Mouse (Mus musculus): ENCODE measurements around the gene Ptprd. TPM values are rescaled to one million over a fixed set of nuclear protein-coding genes. Genes with fewer than 3 reads are reported as not detected.

Ptprd gene
- polyA plus RNA-seq, 1 experiment from 2014 or later = 145 TPM

GRCm38 (mm10) chr4:76315977-76316376 is 1895.8 kb downstream of the Ptprd start:
- WGBS = 94% methylated on average over 2 of the region's 2 CpGs
- H3K4me2 ChIP-seq (ENCODE audit: low read depth, low read length) = no peak overlapping the region
- no peaks in the 10 kb centered on the region for H3K27me3 ChIP-seq (ENCODE audit: control insufficient read depth, insufficient read depth, low read length)
- no peak for ATAC-seq (ENCODE audit: low read depth)
- no peaks in the 10 kb centered on the region for H3K9me3 ChIP-seq (ENCODE audit: control insufficient read depth, low read length)
- no peak overlapping the region for H3K4me3 ChIP-seq (ENCODE audit: low read depth, low read length)
- H3K27ac ChIP-seq (ENCODE audit: low read depth, low read length) = no peak overlapping the region
- H3K4me1 ChIP-seq (ENCODE audit: control insufficient read depth, insufficient read depth, low read length) = peaks cover 14% of the 10 kb centered on the region
- H3K36me3 ChIP-seq (ENCODE audit: control insufficient read depth, insufficient read depth, low read length) = no peaks in the 10 kb centered on the region
- no peak overlapping the region for H3K9ac ChIP-seq (replicated peaks; ENCODE audit: low read depth, low read length)

GRCm38 (mm10) chr4:76313749-76314148 is 1898.0 kb downstream of the Ptprd start:
- no peak overlapping the region for H3K4me3 ChIP-seq (ENCODE audit: low read depth, low read length)

DNA sequence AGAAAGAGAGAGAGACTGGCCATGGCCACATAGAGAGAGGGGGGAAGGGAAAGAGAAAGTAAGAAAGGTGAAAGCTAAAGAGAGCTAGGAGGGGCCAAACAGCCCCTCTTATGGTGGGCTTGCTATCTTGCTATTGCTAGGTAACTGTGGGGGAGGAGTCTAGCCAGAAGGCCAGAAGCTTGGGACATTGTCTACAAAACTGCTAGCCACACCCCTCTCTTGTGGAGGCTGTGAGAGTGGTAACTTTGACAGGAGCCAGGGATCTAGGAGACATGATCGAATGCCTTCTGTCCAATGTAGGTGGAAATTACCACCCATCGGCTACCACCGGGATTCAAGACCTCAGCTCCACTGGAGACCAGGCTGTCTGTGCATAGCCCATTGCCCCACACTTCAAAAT is 1899.2 kb downstream of the Ptprd start:
- no peak overlapping the region for H3K27ac ChIP-seq (ENCODE audit: low read depth, low read length)
- no peaks in the 10 kb centered on the region for H3K36me3 ChIP-seq (ENCODE audit: control insufficient read depth, insufficient read depth, low read length)
- H3K4me2 ChIP-seq (ENCODE audit: low read depth, low read length) = no peak overlapping the region
- 84% methylated on average over 3 of the region's 3 CpGs for WGBS
- no peaks in the 10 kb centered on the region for H3K27me3 ChIP-seq (ENCODE audit: control insufficient read depth, insufficient read depth, low read length)
- peaks cover 14% of the 10 kb centered on the region for H3K4me1 ChIP-seq (ENCODE audit: control insufficient read depth, insufficient read depth, low read length)
- ATAC-seq (ENCODE audit: low read depth) = no peak
- H3K9me3 ChIP-seq (ENCODE audit: control insufficient read depth, low read length) = no peaks in the 10 kb centered on the region
- no peak overlapping the region for H3K9ac ChIP-seq (replicated peaks; ENCODE audit: low read depth, low read length)
- no peak overlapping the region for H3K4me3 ChIP-seq (ENCODE audit: low read depth, low read length)

More at GRCm38 (mm10) chr4:76313749-76314148, 1898.0 kb downstream of the Ptprd start:
- 51% methylated on average over 3 of the region's 3 CpGs for WGBS
- no peaks in the 10 kb centered on the region for H3K9me3 ChIP-seq (ENCODE audit: control insufficient read depth, low read length)
- no peak overlapping the region for H3K9ac ChIP-seq (replicated peaks; ENCODE audit: low read depth, low read length)
- peak overlapping the region; percentile 12 for H3K27ac ChIP-seq (ENCODE audit: low read depth, low read length)
- no peaks in the 10 kb centered on the region for H3K36me3 ChIP-seq (ENCODE audit: control insufficient read depth, insufficient read depth, low read length)
- H3K4me1 ChIP-seq (ENCODE audit: control insufficient read depth, insufficient read depth, low read length) = peaks cover 14% of the 10 kb centered on the region
- 0 out of 2 replicates have a peak, but pooled peaks have one; percentile 19 for ATAC-seq (ENCODE audit: low read depth)
- no peaks in the 10 kb centered on the region for H3K27me3 ChIP-seq (ENCODE audit: control insufficient read depth, insufficient read depth, low read length)
- H3K4me2 ChIP-seq (ENCODE audit: low read depth, low read length) = no peak overlapping the region

- no peak overlapping the region for H3K4me2 ChIP-seq (ENCODE audit: low read depth, low read length)
- 92% methylated on average over 5 of the region's 5 CpGs for WGBS
- H3K9me3 ChIP-seq (ENCODE audit: control insufficient read depth, low read length) = no peaks in the 10 kb centered on the region
- no peak for ATAC-seq (ENCODE audit: low read depth)
- H3K4me3 ChIP-seq (ENCODE audit: low read depth, low read length) = no peak overlapping the region
- H3K4me1 ChIP-seq (ENCODE audit: control insufficient read depth, insufficient read depth, low read length) = no peaks in the 10 kb centered on the region
- no peak overlapping the region for H3K9ac ChIP-seq (replicated peaks; ENCODE audit: low read depth, low read length)
- no peaks in the 10 kb centered on the region for H3K36me3 ChIP-seq (ENCODE audit: control insufficient read depth, insufficient read depth, low read length)
- no peak overlapping the region for H3K27ac ChIP-seq (ENCODE audit: low read depth, low read length)
- H3K27me3 ChIP-seq (ENCODE audit: control insufficient read depth, insufficient read depth, low read length) = no peaks in the 10 kb centered on the region
These were observed 1905.8 kb downstream of the Ptprd start for GRCm38 (mm10) chr4:76305987-76306386.

DNA sequence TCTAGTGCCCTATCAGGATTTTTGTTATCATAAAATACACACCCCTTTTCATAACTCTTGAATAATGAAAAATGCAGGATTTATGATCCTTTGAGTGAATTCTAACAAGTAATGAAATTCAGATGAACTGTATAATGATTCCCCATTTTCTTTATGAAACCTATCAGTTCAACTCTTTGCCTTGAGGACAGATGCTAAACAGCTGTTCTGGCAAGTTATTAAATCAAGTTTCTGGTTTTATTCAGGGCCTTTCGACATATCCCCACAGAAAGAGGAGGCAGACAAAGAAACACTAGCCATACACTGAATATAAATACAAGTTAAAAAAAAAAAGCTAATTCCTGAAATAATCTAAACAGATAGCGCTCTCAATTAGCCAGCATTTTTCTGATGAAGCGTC is 1914.4 kb downstream of the Ptprd start:
- ATAC-seq (ENCODE audit: low read depth) = no peak
- Histone ChIP-seq H3K27me3 (ENCODE audit: control insufficient read depth, insufficient read depth, low read length) (no peaks in the 10 kb centered on the region), H3K9me3 (ENCODE audit: control insufficient read depth, low read length) (no peaks in the 10 kb centered on the region), H3K9ac (replicated peaks; ENCODE audit: low read depth, low read length) (no peak overlapping the region), H3K4me2 (ENCODE audit: low read depth, low read length) (no peak overlapping the region), H3K4me3 (ENCODE audit: low read depth, low read length) (no peak overlapping the region), H3K4me1 (ENCODE audit: control insufficient read depth, insufficient read depth, low read length) (no peaks in the 10 kb centered on the region), H3K36me3 (ENCODE audit: control insufficient read depth, insufficient read depth, low read length) (no peaks in the 10 kb centered on the region), H3K27ac (ENCODE audit: low read depth, low read length) (no peak overlapping the region)
- 78% methylated on average over 3 of the region's 3 CpGs for WGBS

- no peak overlapping the region for H3K4me3 ChIP-seq (ENCODE audit: low read depth, low read length)
- H3K4me2 ChIP-seq (ENCODE audit: low read depth, low read length) = no peak overlapping the region
- H3K27ac ChIP-seq (ENCODE audit: low read depth, low read length) = no peak overlapping the region
- H3K9ac ChIP-seq (replicated peaks; ENCODE audit: low read depth, low read length) = no peak overlapping the region
- no peaks in the 10 kb centered on the region for H3K4me1 ChIP-seq (ENCODE audit: control insufficient read depth, insufficient read depth, low read length)
- no peaks in the 10 kb centered on the region for H3K9me3 ChIP-seq (ENCODE audit: control insufficient read depth, low read length)
- no peaks in the 10 kb centered on the region for H3K27me3 ChIP-seq (ENCODE audit: control insufficient read depth, insufficient read depth, low read length)
- WGBS = 84% methylated on average over 8 of the region's 8 CpGs
- H3K36me3 ChIP-seq (ENCODE audit: control insufficient read depth, insufficient read depth, low read length) = no peaks in the 10 kb centered on the region
- ATAC-seq (ENCODE audit: low read depth) = no peak
These were observed 1918.9 kb downstream of the Ptprd start for GRCm38 (mm10) chr4:76292733-76293357.

GRCm38 (mm10) chr4:76290484-76290818 is 1921.3 kb downstream of the Ptprd start:
- Histone ChIP-seq H3K27me3 (ENCODE audit: control insufficient read depth, insufficient read depth, low read length) (no peaks in the 10 kb centered on the region), H3K9me3 (ENCODE audit: control insufficient read depth, low read length) (no peaks in the 10 kb centered on the region), H3K4me2 (ENCODE audit: low read depth, low read length) (no peak overlapping the region), H3K4me3 (ENCODE audit: low read depth, low read length) (no peak overlapping the region), H3K36me3 (ENCODE audit: control insufficient read depth, insufficient read depth, low read length) (no peaks in the 10 kb centered on the region), H3K4me1 (ENCODE audit: control insufficient read depth, insufficient read depth, low read length) (no peaks in the 10 kb centered on the region), H3K9ac (replicated peaks; ENCODE audit: low read depth, low read length) (no peak overlapping the region), H3K27ac (ENCODE audit: low read depth, low read length) (no peak overlapping the region)
- 38% methylated on average over 1 of the region's 1 CpGs for WGBS
- 0 out of 2 replicates have a peak, but pooled peaks have one; percentile 4 for ATAC-seq (ENCODE audit: low read depth)

- Histone ChIP-seq H3K9ac (replicated peaks; ENCODE audit: low read depth, low read length) (no peak overlapping the region), H3K36me3 (ENCODE audit: control insufficient read depth, insufficient read depth, low read length) (no peaks in the 10 kb centered on the region), H3K27ac (ENCODE audit: low read depth, low read length) (no peak overlapping the region), H3K4me3 (ENCODE audit: low read depth, low read length) (no peak overlapping the region), H3K9me3 (ENCODE audit: control insufficient read depth, low read length) (no peaks in the 10 kb centered on the region), H3K4me1 (ENCODE audit: control insufficient read depth, insufficient read depth, low read length) (no peaks in the 10 kb centered on the region), H3K4me2 (ENCODE audit: low read depth, low read length) (no peak overlapping the region), H3K27me3 (ENCODE audit: control insufficient read depth, insufficient read depth, low read length) (no peaks in the 10 kb centered on the region)
- WGBS = 36% methylated on average over 12 of the region's 12 CpGs
- no peak for ATAC-seq (ENCODE audit: low read depth)
These were observed 1921.9 kb downstream of the Ptprd start for GRCm38 (mm10) chr4:76289612-76290483.

- Histone ChIP-seq H3K36me3 (ENCODE audit: control insufficient read depth, insufficient read depth, low read length) (no peaks in the 10 kb centered on the region), H3K27me3 (ENCODE audit: control insufficient read depth, insufficient read depth, low read length) (no peaks in the 10 kb centered on the region), H3K9ac (replicated peaks; ENCODE audit: low read depth, low read length) (no peak overlapping the region), H3K4me2 (ENCODE audit: low read depth, low read length) (no peak overlapping the region), H3K4me3 (ENCODE audit: low read depth, low read length) (no peak overlapping the region), H3K4me1 (ENCODE audit: control insufficient read depth, insufficient read depth, low read length) (no peaks in the 10 kb centered on the region), H3K27ac (ENCODE audit: low read depth, low read length) (no peak overlapping the region), H3K9me3 (ENCODE audit: control insufficient read depth, low read length) (no peaks in the 10 kb centered on the region)
- no peak for ATAC-seq (ENCODE audit: low read depth)
- 28% methylated on average over 2 of the region's 2 CpGs for WGBS
These were observed 1925.7 kb downstream of the Ptprd start for GRCm38 (mm10) chr4:76286016-76286415.

Measured in neural tube, embryonic 14.5 days (tissue).